Mouse (Mus musculus) CH12.LX (cell line): ENCODE results near the gene Yod1.

Experiments
- BHLHE40 ChIP-seq: IDR thresholded peaks from 2 replicates; pipeline ENCODE4 v1.6.1; 2011; ENCODE audit warnings: mild to moderate bottlenecking, low read depth, low read length, improper control_type of control experiment
- CTCF ChIP-seq, 2 experiments: IDR thresholded peaks in 1 of 2; conservative IDR thresholded peaks in 1 of 2; 2 replicates each; pipeline ENCODE4 v1.5.1; 2011 to 2012; ENCODE audit warnings: low read depth in 2 of 2, low read length in 2 of 2, improper control_type of control experiment in 1 of 2, inconsistent platforms in 1 of 2, mild to moderate bottlenecking in 1 of 2, moderate library complexity in 1 of 2
- EP300 ChIP-seq: IDR thresholded peaks from 2 replicates; pipeline ENCODE4 v1.6.1; 2011; ENCODE audit warnings: low read length, improper control_type of control experiment
- ETS1 ChIP-seq: conservative IDR thresholded peaks from 2 replicates; pipeline ENCODE4 v1.6.1; 2012; ENCODE audit warnings: low read depth, mild to moderate bottlenecking, inconsistent platforms, low read length, improper control_type of control experiment, moderate library complexity
- MYC ChIP-seq: IDR thresholded peaks from 2 replicates; pipeline ENCODE4 v1.6.1; 2011; ENCODE audit warnings: low read depth, mild to moderate bottlenecking, improper control_type of control experiment, low read length
- POLR2A ChIP-seq: IDR thresholded peaks from 2 replicates; pipeline ENCODE4 v1.6.1; 2011; ENCODE audit warnings: low read depth, mild to moderate bottlenecking, improper control_type of control experiment, low read length
- RCOR1 ChIP-seq: conservative IDR thresholded peaks from 2 replicates; pipeline ENCODE4 v1.6.1; 2012; ENCODE audit warnings: low read depth, mild to moderate bottlenecking, inconsistent platforms, low read length, improper control_type of control experiment
- SIN3A ChIP-seq: IDR thresholded peaks from 2 replicates; pipeline ENCODE4 v1.6.1; 2012; ENCODE audit warnings: low read length, improper control_type of control experiment, inconsistent platforms
- ZNF384 ChIP-seq: IDR thresholded peaks from 2 replicates; pipeline ENCODE4 v1.6.1; 2012; ENCODE audit warnings: low read depth, low read length, improper control_type of control experiment, inconsistent platforms

- TF ChIP-seq MYC (no peak), RCOR1 (no peak), CTCF (conservative IDR thresholded peaks at IDR 0.05 in 1 of 2, IDR thresholded peaks at IDR 0.05 in 1 of 2; ENCODE audit: low read depth in 2 of 2, low read length in 2 of 2) (no peak), POLR2A (no peak), ETS1 (no peak), BHLHE40 (no peak), SIN3A (no peak), ZNF384 (no peak), EP300 (no peak)
Measured at GRCm38 (mm10) chr1:130699937-130700633, 17.0 kb upstream of the Yod1 start.
